Mouse (Mus musculus): ENCODE measurements around the gene Apc2.
"Not testable (repeated sequence)": the region's sequence is repeated elsewhere in the genome, so short reads cannot be mapped to it uniquely, and the experiment has no call there.

Gene Apc2

DNA sequence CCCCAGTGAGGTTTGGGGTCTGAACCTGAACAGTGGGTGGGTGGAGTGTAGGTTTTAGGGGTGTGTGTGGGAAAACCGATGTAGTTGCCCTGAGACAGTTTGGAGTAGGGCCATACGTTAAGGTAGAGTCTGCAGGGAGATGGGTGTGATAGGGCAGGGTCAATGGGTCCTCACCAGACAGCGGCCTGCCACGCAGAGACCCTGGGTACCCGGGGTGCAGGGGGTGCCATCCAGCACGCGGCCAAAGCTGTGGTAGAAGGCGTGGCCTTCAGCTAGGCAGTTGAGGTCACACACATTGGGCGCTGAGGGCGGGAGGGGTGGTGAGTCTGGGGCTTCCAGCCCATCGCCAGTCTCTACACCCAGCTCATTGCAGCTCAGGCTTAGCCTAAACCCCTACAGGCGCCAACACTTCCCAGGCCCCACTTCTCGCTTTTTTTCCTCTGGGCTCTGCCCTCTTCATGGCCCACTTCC, 47.7 kb downstream of the Apc2 start:
- no peak for DNase-seq (ENCODE audit: low read depth)

DNA sequence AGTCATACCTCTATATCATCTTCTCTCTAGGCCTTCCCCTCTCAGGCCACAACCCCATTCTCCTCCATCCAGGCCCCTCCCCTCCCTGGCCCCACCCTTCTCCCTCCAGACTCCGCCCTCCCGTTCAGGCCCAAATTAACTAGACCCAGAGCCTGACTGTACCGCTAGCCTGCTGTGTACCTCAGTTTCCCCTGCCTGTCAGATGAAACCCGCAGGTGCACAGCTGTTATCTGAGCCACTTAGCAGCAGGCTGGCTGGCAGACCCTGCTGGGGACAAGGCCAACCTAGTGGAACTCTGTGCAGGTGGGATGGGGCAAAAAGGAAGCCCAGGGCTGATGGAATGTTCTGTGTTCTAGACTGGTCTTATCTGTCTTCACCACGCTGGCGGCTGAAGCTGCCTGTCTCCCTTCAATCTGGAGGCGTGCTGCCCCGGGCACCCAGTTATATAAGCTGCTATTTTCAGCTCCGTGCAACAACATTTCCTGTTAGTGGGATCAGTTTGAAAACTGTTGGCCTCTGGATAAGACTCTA, 48.4 kb downstream of the Apc2 start:
- DNase-seq (ENCODE audit: low read depth), result peak; percentile 46

DNA sequence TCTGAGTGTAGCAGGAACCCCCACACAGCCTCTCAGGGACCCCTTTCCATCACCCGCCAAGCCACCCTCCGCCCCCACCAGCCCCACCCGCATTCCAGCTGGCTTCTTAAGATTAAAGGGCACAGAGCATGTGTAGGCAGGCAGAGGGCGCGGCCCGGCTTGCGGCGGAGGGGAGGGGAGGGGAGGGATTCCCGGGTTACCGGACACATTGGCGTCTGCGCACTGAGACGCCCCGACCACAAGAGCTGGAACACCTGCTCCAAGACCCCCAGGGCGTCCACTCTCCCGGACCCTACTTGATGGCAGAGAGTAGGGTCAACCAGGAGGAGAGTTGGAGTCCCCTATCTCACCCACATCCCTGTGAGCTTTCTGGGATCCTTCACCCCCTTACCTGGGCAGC, 49.3 kb downstream of the Apc2 start:
- DNase-seq (ENCODE audit: low read depth), result no peak

DNA sequence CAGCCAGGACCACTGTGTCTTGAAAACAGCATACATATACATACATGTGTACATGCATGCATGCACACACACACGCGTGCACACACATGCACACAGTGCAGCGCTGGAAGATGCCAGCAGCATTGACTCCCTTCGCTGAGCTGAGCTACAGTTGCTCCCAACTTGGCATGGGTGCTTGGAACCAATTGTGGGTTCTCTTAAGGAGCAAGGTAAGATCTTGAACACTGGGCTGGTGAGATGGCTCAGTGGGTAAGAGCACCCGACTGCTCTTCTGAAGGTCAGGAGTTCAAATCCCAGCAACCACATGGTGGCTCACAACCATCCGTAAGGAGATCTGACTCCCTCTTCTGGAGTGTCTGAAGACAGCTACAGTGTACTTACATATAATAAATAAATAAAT, 50.2 kb downstream of the Apc2 start:
- not testable (repeated sequence) for DNase-seq (ENCODE audit: low read depth)

DNA sequence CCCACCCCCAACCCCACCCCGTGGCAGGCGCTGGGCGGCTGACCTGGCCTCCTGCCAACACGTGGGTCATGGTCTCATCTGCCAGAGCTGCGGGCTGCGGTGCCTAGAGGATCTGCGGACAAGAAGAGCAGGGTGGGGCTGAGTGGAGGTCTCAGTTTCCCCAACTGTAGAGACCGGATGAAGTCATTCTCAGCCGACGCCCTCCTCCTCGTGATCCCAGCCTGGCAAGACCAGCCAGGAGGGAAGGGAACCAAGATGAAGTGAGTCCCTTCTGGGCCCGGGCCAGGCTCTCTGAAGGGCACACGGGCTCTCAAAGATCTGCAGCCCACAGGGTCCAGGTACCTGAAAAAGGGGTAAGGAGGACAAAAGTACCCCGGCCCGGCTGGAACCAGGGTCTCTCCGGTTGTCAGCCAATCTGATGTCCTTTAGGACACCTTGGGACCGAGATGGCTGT, 51.8 kb downstream of the Apc2 start:
- no peak for DNase-seq (ENCODE audit: low read depth)

DNA sequence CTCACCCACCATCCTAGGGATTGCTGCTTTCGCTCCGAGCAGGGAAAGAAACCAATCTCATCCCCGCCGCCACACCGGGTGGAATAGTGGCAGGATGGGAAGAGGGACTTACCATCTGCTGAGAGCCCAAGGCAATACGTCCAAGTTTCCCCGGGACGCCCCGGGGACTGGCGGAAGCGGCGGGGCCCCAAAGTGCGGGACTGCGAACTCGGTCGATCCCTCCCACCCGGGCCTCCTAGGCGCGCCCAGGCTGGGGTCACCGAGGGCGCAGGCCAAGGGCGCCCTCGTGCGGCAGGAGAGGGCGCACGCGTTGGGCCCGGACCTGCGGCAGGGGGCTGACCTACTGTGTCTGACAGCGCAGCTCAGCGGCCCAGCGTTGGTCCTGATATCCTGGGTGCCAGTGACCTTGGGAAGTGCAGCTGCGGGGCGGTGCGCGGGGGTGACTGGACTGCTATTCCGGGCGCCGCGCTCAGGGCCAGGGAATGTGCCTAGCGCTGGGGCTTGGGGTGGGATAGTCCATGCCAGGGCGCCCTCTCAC, 52.5 kb downstream of the Apc2 start, which contains the start of gene Adamtsl5:
Gene Adamtsl5, minus strand, starts transcription at position 169 of the 538 bp plus-strand sequence.
- DNase-seq (ENCODE audit: low read depth), result peak; percentile 59

DNA sequence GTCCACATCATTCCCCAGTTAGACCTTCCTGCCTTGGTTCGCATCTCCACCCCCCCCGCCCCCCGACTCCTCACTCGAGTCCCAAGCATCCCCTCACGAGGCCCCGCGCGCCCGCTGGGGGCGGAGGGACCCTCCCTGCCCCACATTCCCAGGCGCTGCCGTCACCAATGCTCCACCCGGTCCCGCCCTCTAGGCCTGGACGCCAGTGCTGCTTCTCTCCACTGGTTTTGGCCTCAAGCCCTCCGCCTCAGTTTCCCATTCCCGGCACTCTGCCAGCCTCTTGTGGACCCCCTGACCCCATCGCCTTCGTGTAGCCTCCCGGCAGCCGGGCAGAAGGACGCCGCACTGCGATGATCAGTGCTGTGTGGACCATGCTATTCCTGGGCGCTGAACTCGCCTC, 53.2 kb downstream of the Apc2 start:
- DNase-seq (ENCODE audit: low read depth), result no peak

DNA sequence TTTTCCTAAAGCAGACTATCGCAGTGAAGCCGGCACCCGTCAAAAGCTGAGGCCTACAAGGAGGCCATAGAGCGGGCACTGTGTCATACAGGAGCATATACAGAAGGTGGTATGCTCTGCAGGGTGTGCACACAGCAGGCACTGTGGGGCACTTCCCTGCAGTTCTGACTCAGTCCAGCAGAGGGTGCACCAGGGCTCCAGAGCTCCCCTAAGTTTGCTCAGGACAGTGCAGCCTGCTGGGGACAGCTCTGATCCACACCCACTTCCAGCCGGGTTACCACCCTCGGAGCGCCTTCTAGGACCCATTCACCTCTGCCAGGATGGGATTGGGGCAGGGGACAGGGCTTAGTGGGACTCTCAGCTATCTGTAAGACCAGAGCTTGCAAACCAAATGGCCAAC, 54.5 kb downstream of the Apc2 start:
- peak; percentile 88 for DNase-seq (ENCODE audit: low read depth)

DNA sequence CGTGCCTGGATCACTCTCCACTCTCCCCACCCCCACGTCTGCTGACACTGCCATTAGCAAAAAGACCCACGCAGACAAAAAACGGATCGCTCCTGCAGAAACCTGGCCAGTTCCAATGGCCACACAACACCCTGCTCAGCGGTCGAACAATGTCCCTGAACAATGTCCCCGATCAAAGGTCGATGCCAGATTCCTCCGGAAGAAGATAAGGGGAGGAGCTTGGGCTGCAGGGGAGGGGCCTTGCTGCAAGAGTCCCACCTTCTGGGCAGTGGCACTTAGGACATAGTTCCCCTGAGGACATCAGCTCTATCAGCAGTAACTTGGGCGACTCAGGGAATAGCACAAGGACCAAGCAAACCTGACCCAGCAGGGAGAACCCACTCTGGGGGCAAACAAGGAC, 56.1 kb downstream of the Apc2 start:
- DNase-seq (ENCODE audit: low read depth), result no peak

DNA sequence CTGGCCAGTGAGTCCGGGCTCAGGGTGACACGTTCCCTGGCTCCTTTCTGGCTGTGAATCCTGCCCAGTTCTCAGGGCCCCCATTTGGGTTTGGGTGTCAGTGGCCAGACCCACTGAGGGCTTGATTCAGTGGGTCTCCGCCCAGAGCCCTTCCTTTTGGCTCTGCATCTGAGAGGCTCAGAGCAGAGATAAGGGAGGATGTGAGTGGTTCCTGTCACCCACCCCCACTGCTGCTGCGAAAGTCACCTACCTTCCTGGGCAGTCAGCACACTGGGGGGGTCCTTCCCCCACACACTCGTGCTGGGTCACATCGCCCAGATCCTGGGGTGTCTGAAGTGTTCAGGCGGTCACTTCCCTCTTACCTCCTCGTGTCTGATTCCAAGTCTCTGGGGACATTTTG, 57.0 kb downstream of the Apc2 start:
- DNase-seq (ENCODE audit: low read depth), result no peak

DNA sequence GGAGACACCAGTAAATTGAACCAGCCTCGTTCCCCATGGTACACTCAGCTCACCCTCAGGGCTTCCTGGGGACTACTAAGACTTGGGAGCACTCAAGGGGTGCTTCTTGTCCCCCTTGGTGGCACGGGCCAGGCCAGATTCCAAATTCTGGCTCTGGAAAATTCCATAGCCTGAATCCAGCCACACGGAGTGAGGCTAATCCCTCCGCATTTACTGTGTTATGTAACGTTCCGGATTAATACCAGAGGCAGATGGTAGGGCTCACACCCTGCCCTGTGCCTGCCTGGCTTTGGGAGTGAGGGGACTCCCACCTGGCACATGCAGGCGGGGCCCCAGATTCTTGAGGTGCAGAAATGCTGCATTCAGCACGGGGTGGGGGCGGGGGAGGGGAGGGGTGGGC, 59.7 kb downstream of the Apc2 start:
- no peak for DNase-seq (ENCODE audit: low read depth)

DNA sequence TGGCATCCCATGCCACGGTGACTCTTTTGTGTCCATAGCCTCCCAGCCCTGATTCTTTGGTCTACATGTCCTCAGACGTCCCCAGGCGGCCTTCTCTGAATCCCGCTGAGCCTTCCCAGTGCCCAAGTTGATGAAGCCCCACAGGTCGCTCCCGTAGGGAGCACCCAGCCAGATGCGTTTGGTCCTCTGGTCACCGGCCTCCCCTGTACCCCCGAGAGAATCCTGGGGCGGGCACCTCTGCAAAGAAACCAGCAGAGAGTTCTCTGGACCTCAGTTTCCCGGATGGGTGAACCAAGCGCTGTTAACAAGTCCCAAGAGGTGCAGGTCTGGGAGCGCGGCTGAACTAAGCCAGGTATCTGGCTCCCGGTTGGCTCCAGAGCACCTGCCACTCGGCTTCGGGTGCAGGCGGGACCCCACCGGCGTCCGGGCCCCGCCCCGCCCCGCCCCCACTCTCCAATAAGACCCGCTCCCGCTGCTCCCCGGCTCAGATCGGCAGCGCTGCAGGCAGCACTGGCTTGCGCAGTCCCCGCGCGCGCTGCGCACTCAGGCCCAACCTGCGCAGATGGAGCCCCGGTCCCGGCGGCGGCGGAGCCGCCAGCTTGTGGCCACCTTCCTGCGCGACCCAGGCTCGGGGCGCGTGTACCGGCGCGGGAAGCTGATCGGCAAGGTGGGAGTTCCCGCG, 60.4 kb downstream of the Apc2 start, which contains the start of gene Plk5:
Gene Plk5, plus strand, starts transcription at position 459 of the 682 bp plus-strand sequence.
- DNase-seq (ENCODE audit: low read depth), result no peak

DNA sequence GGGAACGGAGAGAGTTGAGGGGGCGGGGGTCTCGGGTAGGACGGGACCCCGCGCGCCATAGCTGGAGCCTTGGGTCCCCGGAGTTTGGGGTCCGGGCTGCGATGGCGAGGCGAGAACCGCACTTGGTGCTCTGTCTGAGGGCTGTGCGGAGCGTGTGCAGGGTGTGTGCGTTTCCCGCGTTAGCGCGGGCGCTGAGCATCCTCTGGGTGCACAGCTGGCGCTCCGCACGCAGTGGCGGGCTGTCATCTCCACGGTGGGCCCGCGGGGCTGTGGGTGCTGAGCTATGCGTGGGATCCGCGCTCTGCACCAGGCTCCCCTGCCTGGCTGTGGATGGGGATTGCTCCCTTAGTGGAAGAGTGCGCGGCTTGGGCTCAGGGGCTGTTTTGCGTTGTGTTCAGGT, 61.0 kb downstream of the Apc2 start:
- no peak for DNase-seq (ENCODE audit: low read depth)

DNA sequence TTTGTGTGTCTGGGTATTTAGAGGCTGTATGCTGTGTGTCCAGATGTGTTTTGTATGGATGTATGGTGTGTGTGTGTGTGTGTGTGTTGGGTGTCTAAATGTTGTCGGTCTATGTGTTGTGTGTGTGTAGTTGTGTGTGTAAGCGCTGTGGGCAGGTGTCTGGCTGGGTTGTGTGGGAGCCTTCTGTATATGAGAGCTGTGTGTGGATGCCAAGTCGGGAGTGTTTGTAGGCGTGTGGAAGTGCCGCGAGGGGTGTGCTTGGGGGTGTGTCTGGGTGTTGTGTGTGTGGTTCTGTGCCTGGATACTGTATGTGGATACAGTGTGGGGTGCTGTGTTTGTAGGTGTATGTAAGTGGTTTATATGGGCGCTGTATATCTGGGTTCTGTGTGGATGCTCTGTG, 61.6 kb downstream of the Apc2 start:
- DNase-seq (ENCODE audit: low read depth), result no peak

DNA sequence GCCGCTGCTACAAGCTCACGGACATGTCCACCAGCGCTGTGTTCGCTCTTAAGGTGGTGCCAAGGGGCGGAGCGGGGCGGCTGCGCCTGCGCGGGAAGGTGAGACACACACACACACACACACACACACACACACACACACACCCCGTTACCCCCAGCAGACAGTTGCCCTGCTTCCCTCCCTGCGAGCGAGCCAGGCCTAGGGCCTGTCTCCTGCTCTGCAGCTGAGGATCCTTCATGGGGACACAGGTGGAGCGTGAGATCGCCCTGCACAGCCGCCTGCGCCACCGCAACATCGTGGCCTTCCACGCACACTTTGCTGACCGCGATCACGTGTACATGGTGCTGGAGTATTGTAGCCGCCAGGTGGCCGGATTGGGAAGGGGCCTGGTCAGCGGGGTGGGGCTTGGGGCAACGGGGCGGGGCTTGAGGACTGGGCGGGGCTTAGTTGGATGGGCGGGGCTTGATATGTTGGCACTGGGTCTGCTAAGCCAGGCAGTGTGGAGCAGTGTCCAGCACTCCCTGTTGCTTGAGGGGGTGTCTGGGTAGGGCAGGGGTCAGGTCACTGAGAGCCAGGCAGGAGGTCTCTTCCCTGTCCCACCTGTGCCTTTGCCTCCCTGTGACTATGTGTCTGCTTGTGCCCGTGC, 62.3 kb downstream of the Apc2 start:
- DNase-seq (ENCODE audit: low read depth), result no peak

DNA sequence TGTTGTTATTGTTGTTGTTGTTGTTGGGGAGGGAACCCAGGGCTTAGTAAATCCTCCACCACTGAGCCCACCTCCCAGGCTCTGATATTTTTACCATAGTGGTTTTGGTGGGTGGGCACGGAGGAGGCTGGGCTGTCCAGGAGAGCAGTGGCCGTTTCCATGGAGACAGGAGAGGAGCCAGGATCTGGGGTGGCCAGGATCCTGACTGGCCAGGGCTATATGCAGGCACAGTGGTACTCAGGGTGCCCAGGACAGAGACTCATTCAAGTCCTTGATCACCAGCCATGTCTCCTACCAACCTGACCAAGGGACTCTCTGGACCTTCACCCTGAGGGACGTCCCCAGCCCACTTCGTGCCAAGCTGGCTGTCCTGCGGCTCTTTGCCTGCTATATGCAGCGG, 68.0 kb downstream of the Apc2 start:
- DNase-seq (ENCODE audit: low read depth), result no peak

DNA sequence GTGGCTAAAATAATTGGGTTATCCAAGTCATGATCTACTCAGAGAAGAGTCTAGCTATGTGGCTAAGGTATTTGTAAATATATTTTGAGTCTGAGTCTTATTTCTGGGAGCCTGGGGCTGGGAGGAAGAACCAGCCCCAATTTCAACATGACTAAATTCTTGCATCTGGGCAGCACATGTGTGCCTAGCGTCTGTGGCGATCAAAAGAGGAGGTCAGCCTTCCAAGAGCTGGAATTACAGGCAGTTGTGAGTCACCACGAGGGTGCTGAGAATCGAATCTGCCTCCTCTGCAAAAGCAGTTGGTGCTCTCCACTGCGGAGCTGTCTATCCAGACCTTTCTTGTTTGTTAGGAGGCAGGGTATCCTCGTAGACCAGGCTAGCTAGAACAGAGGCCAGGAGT, 70.0 kb downstream of the Apc2 start:
- no peak for DNase-seq (ENCODE audit: low read depth)
